Comparison of ENCODE assay signal across 21 mouse cellular contexts in genomic region chr17:87641006-87641405, GRCm38 (mm10). TPM values are rescaled to one million over a fixed set of nuclear protein-coding genes. Genes with fewer than 3 reads are reported as not detected.
DNase-seq lines count a peak whose midpoint lies in the region; ATAC-seq and TF ChIP-seq lines count a peak whose summit lies in the region.
"Had no signal": no experiment of that assay in that cellular context is flagged by ENCODE, and none has a peak within 500 bp of the region (broad histone marks: within the 10 kb centered on the region; RNA-seq: fewer than 3 reads in every experiment).

No protein-coding gene starts in this region.

- peak; percentile 4 to 7 for DNase-seq in cerebellum, adult 18-20 months
- no peak for DNase-seq in cerebellum, adult 11 months
- DNase-seq in gastrocnemius, adult 2 months = no peak
- no peak for DNase-seq in gastrocnemius, adult 8-10 months (ENCODE audit: low spot score in 2 of 2)
- peak; percentile 12 for DNase-seq in stomach, postnatal 0 days (ENCODE audit: low spot score)
- DNase-seq in forebrain, embryonic 14.5 days (ENCODE audit: low spot score) = no peak
- DNase-seq: adrenal gland, adult 8-10 months; adrenal gland, postnatal 36 days; B cell, adult 2 months; gastrocnemius, postnatal 10 days; heart, adult 18-20 months; heart, postnatal 10 days; heart, postnatal 4 days had no signal

- no peak for TF ChIP-seq CTCF in gastrocnemius, adult 2 months (IDR thresholded peaks at IDR 0.05)
- TF ChIP-seq CTCF in stomach, postnatal 0 days (IDR thresholded peaks at IDR 0.05; ENCODE audit: low read depth) = no peak

- TF ChIP-seq EP300 in stomach, postnatal 0 days (optimal IDR thresholded peaks at IDR 0.05) = no peak

- H3K27ac ChIP-seq in gastrocnemius, adult 2 months = no peak overlapping the region
- H3K27ac ChIP-seq in intestine, embryonic 15.5 days = no peak overlapping the region
- no peak overlapping the region for H3K27ac ChIP-seq in stomach, postnatal 0 days (replicated peaks)
- H3K27ac ChIP-seq in forebrain, embryonic 14.5 days (ENCODE audit: low read depth, low read length) = no peak overlapping the region
- H3K27ac ChIP-seq: embryonic facial prominence, embryonic 10.5 days; forebrain, embryonic 13.5 days; heart, embryonic 10.5 days; hindbrain, embryonic 13.5 days; hindbrain, postnatal 0 days had no signal

- H3K27me3 ChIP-seq in intestine, embryonic 15.5 days (replicated peaks) = peaks cover 9% of the 10 kb centered on the region
- H3K27me3 ChIP-seq in stomach, postnatal 0 days (ENCODE audit: control insufficient read depth, insufficient read depth, low read length) = no peaks in the 10 kb centered on the region
- peaks cover 24% of the 10 kb centered on the region for H3K27me3 ChIP-seq in forebrain, embryonic 14.5 days (replicated peaks; ENCODE audit: control insufficient read depth, insufficient read depth, low read length)

- peaks cover 2% of the 10 kb centered on the region; the same call in 1 of the 2 replicates for H3K36me3 ChIP-seq in intestine, embryonic 15.5 days
- 0 out of 2 replicates have a peak, but pooled peaks cover 3% of the 10 kb centered on the region for H3K36me3 ChIP-seq in stomach, postnatal 0 days (ENCODE audit: control insufficient read depth, insufficient read depth, low read length)
- no peaks in the 10 kb centered on the region for H3K36me3 ChIP-seq in forebrain, embryonic 14.5 days (ENCODE audit: control insufficient read depth, insufficient read depth, low read length)
- H3K36me3 ChIP-seq: G1E; heart, embryonic 10.5 days; hindbrain, embryonic 13.5 days had no signal

- H3K4me2 ChIP-seq in intestine, embryonic 15.5 days (replicated peaks) = 0 out of 2 replicates have a peak overlapping the region, but pooled peaks have one; percentile 31
- no peak overlapping the region for H3K4me2 ChIP-seq in stomach, postnatal 0 days (replicated peaks; ENCODE audit: low read depth)
- H3K4me2 ChIP-seq in forebrain, embryonic 14.5 days (ENCODE audit: low read length) = no peak overlapping the region
- H3K4me2 ChIP-seq: forebrain, embryonic 13.5 days; hindbrain, embryonic 13.5 days had no signal

- H3K4me3 ChIP-seq in gastrocnemius, adult 2 months = peak overlapping the region; percentile 28; the same call in 1 of the 2 replicates
- no peak overlapping the region for H3K4me3 ChIP-seq in intestine, embryonic 15.5 days (replicated peaks)
- no peak overlapping the region for H3K4me3 ChIP-seq in stomach, postnatal 0 days (ENCODE audit: low read depth, low read length)
- no peak overlapping the region for H3K4me3 ChIP-seq in forebrain, embryonic 14.5 days (ENCODE audit: low read depth, low read length)
- H3K4me3 ChIP-seq: embryonic facial prominence, embryonic 10.5 days; forebrain, embryonic 13.5 days; heart, embryonic 10.5 days; hindbrain, embryonic 13.5 days had no signal

- H3K4me1 ChIP-seq in intestine, embryonic 15.5 days (replicated peaks) = no peaks in the 10 kb centered on the region; the same call in 1 of the 2 replicates
- no peaks in the 10 kb centered on the region for H3K4me1 ChIP-seq in stomach, postnatal 0 days (replicated peaks; ENCODE audit: control insufficient read depth, insufficient read depth)
- H3K4me1 ChIP-seq in forebrain, embryonic 14.5 days (ENCODE audit: control insufficient read depth, insufficient read depth, low read length) = no peaks in the 10 kb centered on the region

- H3K9ac ChIP-seq in intestine, embryonic 15.5 days = no peak overlapping the region
- H3K9ac ChIP-seq in stomach, postnatal 0 days (ENCODE audit: low read length) = no peak overlapping the region
- no peak overlapping the region for H3K9ac ChIP-seq in forebrain, embryonic 14.5 days (ENCODE audit: low read length)
- H3K9ac ChIP-seq: forebrain, embryonic 13.5 days; hindbrain, embryonic 13.5 days had no signal

- 78% methylated on average over 12 of the region's 12 CpGs for WGBS in intestine, embryonic 15.5 days
- 81% methylated on average over 12 of the region's 12 CpGs for WGBS in stomach, postnatal 0 days
- 88% methylated on average over 12 of the region's 12 CpGs for WGBS in forebrain, embryonic 14.5 days

- ATAC-seq in intestine, embryonic 15.5 days = no peak
- ATAC-seq in stomach, postnatal 0 days (ENCODE audit: low FRiP score, low TSS enrichment) = no peak
- ATAC-seq in forebrain, embryonic 14.5 days = no peak
- ATAC-seq: CD4-positive, CD25-positive, alpha-beta regulatory T cell, adult 4 months; forebrain, embryonic 13.5 days; hindbrain, postnatal 0 days had no signal

- no peaks in the 10 kb centered on the region for H3K9me3 ChIP-seq in intestine, embryonic 15.5 days
- no peaks in the 10 kb centered on the region for H3K9me3 ChIP-seq in stomach, postnatal 0 days (ENCODE audit: control insufficient read depth, low read length)
- H3K9me3 ChIP-seq in forebrain, embryonic 14.5 days (replicated peaks; ENCODE audit: control insufficient read depth, low read length) = no peaks in the 10 kb centered on the region
- H3K9me3 ChIP-seq: forebrain, embryonic 13.5 days; heart, embryonic 10.5 days; hindbrain, embryonic 13.5 days had no signal

- intact Hi-C loops in gastrocnemius, adult 2 months (cut with DNase I) = no loop called here

RNA-seq across cellular contexts. Expression of gene Epcam, which starts 5.2 kb away (rescaled TPM):
- not detected for total RNA-seq in gastrocnemius, adult 2 months (2021)
- total RNA-seq in gastrocnemius, adult 8-10 months (2022) = not detected
- polyA plus RNA-seq in intestine, embryonic 15.5 days (2015; fragmentation: Nextera tagmentation; extraction: Ambion mirVana) = 958 and 974 TPM in 2 replicates
- polyA plus RNA-seq in stomach, postnatal 0 days (2015; fragmentation: Nextera tagmentation; extraction: Ambion mirVana) = 308 and 316 TPM in 2 replicates
- polyA plus RNA-seq in forebrain, embryonic 14.5 days (2014; fragmentation: Nextera tagmentation; extraction: Ambion mirVana) = 2.5 and 3.1 TPM in 2 replicates
- total RNA-seq: adrenal gland, postnatal 36 days; G1E; gastrocnemius, postnatal 10 days; heart, postnatal 10 days; heart, postnatal 4 days had no signal
- polyA plus RNA-seq: G1E had no signal

RNA-seq across cellular contexts. Expression of gene Msh2, which starts 31.1 kb away (rescaled TPM):
- 10 to 100 TPM in 1 of 2 experiments, 1 to 10 TPM in 1; 9.0 to 11.5 TPM for total RNA-seq in gastrocnemius, adult 2 months (2021)
- total RNA-seq in gastrocnemius, adult 8-10 months (2022) = 10 to 100 TPM in 3 of 4 experiments, 1 to 10 TPM in 1; 9.7 to 14.3 (median 12.0) TPM
- 63.7 and 74.5 TPM in 2 replicates for polyA plus RNA-seq in intestine, embryonic 15.5 days (2015; fragmentation: Nextera tagmentation; extraction: Ambion mirVana)
- polyA plus RNA-seq in stomach, postnatal 0 days (2015; fragmentation: Nextera tagmentation; extraction: Ambion mirVana) = 21.6 and 22.7 TPM in 2 replicates
- polyA plus RNA-seq in forebrain, embryonic 14.5 days (2014; fragmentation: Nextera tagmentation; extraction: Ambion mirVana) = 52.3 and 54.2 TPM in 2 replicates

Comparison
In these comparisons a context has a peak if more than half of its experiments do, and no peak if none do; other contexts are left out.
1. DNase-seq: peak in cerebellum, adult 18-20 months (2 of 2) and stomach, postnatal 0 days (single experiment); none in cerebellum, adult 11 months (single experiment), gastrocnemius, adult 2 months (single experiment), gastrocnemius, adult 8-10 months (0 of 2) and forebrain, embryonic 14.5 days (single experiment).
2. RNA of gene Epcam, which starts 5.2 kb away (polyA plus RNA-seq): 958 to 974 TPM in intestine, embryonic 15.5 days and 308 to 316 TPM in stomach, postnatal 0 days; 2.5 to 3.1 TPM in forebrain, embryonic 14.5 days; every median in the first group is over 10 times any median in the second.